Mouse (Mus musculus) cerebellum, adult 18-20 months (tissue): Measurements from ENCODE around the gene Lrrc55.

Experiments
- DNase-seq, 2 experiments: peaks; one replicate each; pipeline ENCODE4 v3.0.0; 2021

Gene Lrrc55

GRCm38 (mm10) chr2:85168327-85168726 is 28.7 kb downstream of the Lrrc55 start:
- no peak for DNase-seq

- no peak for DNase-seq
Measured at GRCm38 (mm10) chr2:85167624-85168023, 29.4 kb downstream of the Lrrc55 start.

- DNase-seq = no peak
Measured at GRCm38 (mm10) chr2:85163311-85164047, 33.5 kb downstream of the Lrrc55 start.

- DNase-seq = no peak
Measured at GRCm38 (mm10) chr2:85161638-85162093, 35.3 kb downstream of the Lrrc55 start.

GRCm38 (mm10) chr2:85160901-85161637 is 35.9 kb downstream of the Lrrc55 start:
- no peak for DNase-seq

- DNase-seq = no peak
Measured at GRCm38 (mm10) chr2:85157382-85157781, 39.6 kb downstream of the Lrrc55 start.

- DNase-seq = no peak
Measured at GRCm38 (mm10) chr2:85156136-85156535, 40.9 kb downstream of the Lrrc55 start.

GRCm38 (mm10) chr2:85155334-85155733 is 41.7 kb downstream of the Lrrc55 start:
- no peak for DNase-seq

GRCm38 (mm10) chr2:85151233-85151632 is 45.8 kb downstream of the Lrrc55 start:
- DNase-seq = no peak

GRCm38 (mm10) chr2:85150373-85150772 is 46.6 kb downstream of the Lrrc55 start:
- DNase-seq = no peak

- no peak for DNase-seq
Measured at GRCm38 (mm10) chr2:85147481-85147880, 49.5 kb downstream of the Lrrc55 start.

GRCm38 (mm10) chr2:85145346-85145745 is 51.7 kb downstream of the Lrrc55 start:
- DNase-seq = no peak

GRCm38 (mm10) chr2:85144908-85145307 is 52.1 kb downstream of the Lrrc55 start:
- DNase-seq = no peak

- DNase-seq = no peak
Measured at GRCm38 (mm10) chr2:85140833-85141232, 56.2 kb downstream of the Lrrc55 start.

- DNase-seq = no peak
Measured at GRCm38 (mm10) chr2:85139846-85140245, 57.2 kb downstream of the Lrrc55 start.

GRCm38 (mm10) chr2:85139393-85139792 is 57.6 kb downstream of the Lrrc55 start:
- no peak for DNase-seq

- DNase-seq = no peak
Measured at GRCm38 (mm10) chr2:85138143-85138542, 58.9 kb downstream of the Lrrc55 start.

GRCm38 (mm10) chr2:85137601-85138140 is 59.3 kb downstream of the Lrrc55 start:
- no peak for DNase-seq

- no peak for DNase-seq
Measured at GRCm38 (mm10) chr2:85136831-85137520, 60.0 kb downstream of the Lrrc55 start.

GRCm38 (mm10) chr2:85136089-85136488 is 60.9 kb downstream of the Lrrc55 start, which contains the start of gene Aplnr:
Gene Aplnr, plus strand, starts transcription at chr2:85136225.
- DNase-seq = no peak

GRCm38 (mm10) chr2:85135099-85135498 is 61.9 kb downstream of the Lrrc55 start:
- no peak for DNase-seq

- no peak for DNase-seq
Measured at GRCm38 (mm10) chr2:85132204-85132603, 64.8 kb downstream of the Lrrc55 start.

- no peak for DNase-seq
Measured at GRCm38 (mm10) chr2:85131724-85132123, 65.3 kb downstream of the Lrrc55 start.
